Mouse (Mus musculus) thymus, adult 2 months (tissue): Measurements from ENCODE around the gene Tas1r3.

Source experiments
- CTCF ChIP-seq: fragments of 200-500 bp; IDR thresholded peaks from 2 replicates; pipeline ENCODE4 v1.5.1; 2012; ENCODE audit warnings: mild to moderate bottlenecking, control low read depth, low read length, moderate library complexity, borderline replicate concordance; ENCODE audit not compliant: control insufficient read depth, poor library complexity, insufficient read depth; ENCODE audit errors: extremely low read depth
- POLR2A ChIP-seq: fragments of 200-500 bp; IDR thresholded peaks from 2 replicates; pipeline ENCODE4 v1.6.1; 2012; ENCODE audit warnings: mild to moderate bottlenecking, low read length, control low read depth, moderate library complexity; ENCODE audit not compliant: control insufficient read depth, poor library complexity, insufficient read depth; ENCODE audit errors: extremely low read depth

DNA sequence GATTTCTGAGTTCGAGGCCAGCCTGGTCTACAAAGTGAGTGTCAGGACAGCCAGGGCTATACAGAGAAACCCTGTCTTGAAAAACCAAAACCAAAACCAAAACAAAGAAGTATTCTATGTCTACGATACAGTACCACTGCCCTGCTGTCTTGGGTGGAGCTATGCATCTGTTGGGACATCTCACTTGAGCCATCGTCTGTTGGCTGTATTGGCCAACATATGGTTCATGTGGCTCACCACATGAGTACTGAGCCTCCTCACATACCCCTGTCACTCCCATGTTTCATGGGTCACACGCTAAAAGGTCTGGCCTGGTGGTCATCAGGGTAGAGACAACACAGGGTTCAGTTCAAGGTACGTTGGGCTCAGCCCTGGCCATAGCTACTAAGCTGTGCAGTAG lies 23.2 kb upstream of the Tas1r3 start:
- TF ChIP-seq CTCF (no peak), POLR2A (no peak)
